Mouse (Mus musculus) spleen, adult 2 months (tissue): Measurements from ENCODE around the gene Bcl7a. TPM values are rescaled to one million over a fixed set of nuclear protein-coding genes. Genes with fewer than 3 reads are reported as not detected.

ENCODE experiments used
- DNase-seq, 2 experiments: peaks; one replicate each; pipeline versions ENCODE4 v3.0.0 to v3.0.0-alpha.2; 2012 to 2021; ENCODE audit warnings: low spot score in 2 of 2, low read depth in 1 of 2
- H3K27ac ChIP-seq: fragments of 200-500 bp; 2 replicates; pipeline ENCODE4 v1.5.1; 2012; ENCODE audit warnings: low read length, inconsistent platforms; ENCODE audit not compliant: insufficient read depth
- H3K27me3 ChIP-seq: fragments of 200-500 bp; 2 replicates; pipeline ENCODE4 v1.6.1; 2012; ENCODE audit warnings: mild to moderate bottlenecking, moderate library complexity, low read length, inconsistent platforms; ENCODE audit not compliant: control insufficient read depth, insufficient read depth
- H3K36me3 ChIP-seq: fragments of 200-500 bp; 2 replicates; pipeline ENCODE4 v1.6.1; 2012; ENCODE audit warnings: mild to moderate bottlenecking, low read length, inconsistent platforms; ENCODE audit not compliant: control insufficient read depth, insufficient read depth
- H3K4me1 ChIP-seq: fragments of 200-500 bp; 2 replicates; pipeline ENCODE4 v1.6.1; 2011; ENCODE audit warnings: inconsistent platforms; ENCODE audit not compliant: control insufficient read depth, insufficient read depth, insufficient read length
- H3K4me3 ChIP-seq: fragments of 200-500 bp; 2 replicates; pipeline ENCODE4 v1.5.1; 2011; ENCODE audit warnings: mild to moderate bottlenecking, inconsistent platforms; ENCODE audit not compliant: insufficient read depth, insufficient read length; ENCODE audit errors: extremely low read depth
- CTCF ChIP-seq: fragments of 200-500 bp; IDR thresholded peaks from 2 replicates; pipeline ENCODE4 v1.5.1; 2011; ENCODE audit warnings: mild to moderate bottlenecking, inconsistent platforms; ENCODE audit not compliant: insufficient read depth, insufficient read length, insufficient replicate concordance; ENCODE audit errors: extremely low read depth
- POLR2A ChIP-seq: fragments of 200-500 bp; IDR thresholded peaks from 2 replicates; pipeline ENCODE4 v1.6.1; 2011; ENCODE audit warnings: low read depth, low read length, inconsistent platforms
- WGBS: fragments of 180-500 bp; shearing (Covaris S2); methylation state at CpG from one replicate; pipeline ENCODE4 v1.1.7; 2018; 5-methylcytosine and 5-hydroxymethylcytosine counted together
- polyA plus RNA-seq: library from polyadenylated mRNA; depleted of rRNA; stranded (reverse); fragments of >200 nt; gene quantifications from 2 replicates; pipeline ENCODE4 v1.2.3, GENCODE M21; 2012

The Bcl7a gene
- polyA plus RNA-seq, 1 experiment: 12.4 TPM

DNA sequence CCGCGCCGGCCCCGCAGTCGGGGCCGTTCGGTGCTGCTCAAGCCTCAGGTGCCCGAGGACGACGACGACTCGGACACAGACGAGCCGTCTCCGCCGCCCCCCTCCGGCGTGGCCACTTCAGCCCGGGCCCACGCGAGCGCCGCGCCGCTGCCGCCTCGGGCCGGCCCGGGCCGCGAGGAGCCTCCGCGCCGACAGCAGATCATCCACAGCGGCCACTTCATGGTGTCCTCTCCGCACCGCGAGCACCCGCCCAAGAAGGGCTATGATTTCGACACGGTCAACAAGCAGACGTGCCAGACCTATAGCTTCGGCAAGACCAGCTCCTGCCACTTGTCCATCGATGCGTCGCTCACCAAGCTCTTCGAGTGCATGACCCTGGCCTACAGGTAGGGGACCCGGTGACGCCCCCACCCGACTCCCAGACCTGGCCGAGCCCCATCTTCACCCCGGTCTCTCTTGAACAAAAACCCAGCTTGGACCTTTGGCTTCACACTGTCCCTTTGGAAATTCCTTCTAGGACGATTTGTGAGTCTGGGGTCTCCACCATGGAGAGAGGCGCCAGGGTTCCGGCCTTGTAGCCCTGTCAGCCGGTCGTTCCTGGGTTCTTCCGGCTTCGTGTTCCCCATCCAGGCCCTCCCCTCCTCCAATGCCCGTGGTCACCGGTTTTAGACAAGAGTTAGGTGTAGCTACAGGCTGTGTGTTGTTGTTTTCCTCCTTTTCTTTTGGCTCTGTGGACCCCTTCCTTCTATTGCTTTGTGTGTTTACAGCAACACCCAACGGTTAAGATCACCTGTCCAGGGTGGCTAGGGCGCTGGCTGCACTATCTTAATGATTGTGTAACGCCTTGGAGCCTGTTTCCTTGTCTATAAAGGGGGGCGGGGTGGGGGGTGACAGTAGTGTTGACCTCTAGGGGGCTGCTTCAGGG lies 51.6 kb downstream of the Bcl7a start:
- DNase-seq: peak in 1 of 2 experiments; percentile 25
- WGBS: under 1% methylated on average over 64 of the region's 65 CpGs
- TF ChIP-seq POLR2A (no peak), CTCF (peak; percentile 8; the same call in 1 of the 2 replicates)
- Histone ChIP-seq H3K27ac (peak overlapping the region; percentile 77), H3K27me3 (no peaks in the 10 kb centered on the region), H3K36me3 (no peaks in the 10 kb centered on the region), H3K4me3 (peak overlapping the region; percentile 88), H3K4me1 (peaks cover 16% of the 10 kb centered on the region; the same call in 1 of the 2 replicates)

DNA sequence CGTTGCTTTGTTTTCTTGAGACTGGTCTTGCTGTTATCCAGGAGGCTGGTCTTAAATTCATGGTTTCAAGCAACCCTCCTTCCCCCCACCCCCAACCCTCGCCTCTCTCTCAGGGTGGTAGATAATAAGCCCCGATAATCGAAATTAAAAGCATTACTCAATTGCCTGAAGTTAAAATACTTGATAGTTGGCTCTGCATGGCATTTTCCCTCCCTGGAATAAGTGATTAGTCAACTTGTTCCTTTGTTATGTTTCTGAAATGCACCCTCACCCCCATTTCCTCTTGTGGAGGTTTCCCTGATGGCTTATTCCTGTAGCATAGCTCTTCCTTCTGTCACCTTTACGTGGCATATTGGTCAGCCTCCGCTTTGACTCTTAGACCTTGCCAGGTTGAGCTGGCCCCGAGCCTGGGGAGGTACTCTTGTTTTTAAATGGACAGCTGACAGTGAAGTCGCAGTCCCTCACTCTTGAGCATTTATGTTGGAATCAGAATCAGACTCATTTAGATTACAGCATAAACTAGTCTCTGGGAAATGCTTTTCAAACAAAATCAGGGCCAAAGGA lies 53.3 kb downstream of the Bcl7a start:
- Histone ChIP-seq H3K4me1 (peaks cover 16% of the 10 kb centered on the region; the same call in 1 of the 2 replicates), H3K27ac (peak overlapping the region; percentile 77), H3K36me3 (no peaks in the 10 kb centered on the region), H3K4me3 (peak overlapping the region; percentile 59), H3K27me3 (no peaks in the 10 kb centered on the region)
- DNase-seq: no peak
- 8% methylated on average over 8 of the region's 8 CpGs for WGBS
- no peak for TF ChIP-seq CTCF
- no peak for TF ChIP-seq POLR2A

- WGBS: under 1% methylated on average over 11 of the region's 11 CpGs
- TF ChIP-seq POLR2A (peak; percentile 45; the same call in 1 of the 2 replicates), CTCF (no peak)
- peak overlapping the region; percentile 91 for H3K27ac ChIP-seq
- H3K36me3 ChIP-seq: no peaks in the 10 kb centered on the region
- peak in 1 of 2 experiments; percentile 47 for DNase-seq
- no peaks in the 10 kb centered on the region for H3K27me3 ChIP-seq
- H3K4me3 ChIP-seq: peak overlapping the region; percentile 62
- H3K4me1 ChIP-seq: peaks cover 16% of the 10 kb centered on the region; the same call in 1 of the 2 replicates
Observed at GRCm38 (mm10) chr5:123397786-123398185, 54.2 kb downstream of the Bcl7a start.

- TF ChIP-seq CTCF: no peak
- TF ChIP-seq POLR2A: no peak
- Histone ChIP-seq H3K27me3 (no peaks in the 10 kb centered on the region), H3K4me3 (no peak overlapping the region), H3K36me3 (no peaks in the 10 kb centered on the region), H3K4me1 (peaks cover 13% of the 10 kb centered on the region; the same call in 1 of the 2 replicates), H3K27ac (peak overlapping the region; percentile 91; the same call in 1 of the 2 replicates)
- no peak for DNase-seq
- 49% methylated on average over 4 of the region's 4 CpGs for WGBS
Observed at GRCm38 (mm10) chr5:123398856-123399498, 55.3 kb downstream of the Bcl7a start.

DNA sequence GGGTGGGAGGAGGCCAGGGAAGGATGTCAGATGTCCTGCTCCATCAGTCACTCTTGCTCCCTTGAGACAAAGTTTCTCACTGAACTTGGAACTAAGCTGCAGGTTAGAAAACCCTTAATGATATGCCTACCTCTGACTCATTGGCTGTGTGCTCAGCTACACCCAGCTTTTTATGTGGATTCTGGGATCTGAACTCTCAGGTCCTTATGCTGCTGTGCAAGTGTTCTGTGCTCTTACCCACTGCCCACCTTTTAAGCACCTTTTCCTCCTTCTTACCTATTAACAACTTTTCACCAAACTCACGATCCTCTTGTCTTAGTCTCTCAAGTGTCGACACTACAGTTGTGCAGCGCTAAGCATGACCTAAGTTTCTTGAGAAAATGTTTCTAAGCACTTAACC lies 60.8 kb downstream of the Bcl7a start:
- Histone ChIP-seq H3K4me3 (no peak overlapping the region), H3K36me3 (peaks cover 1% of the 10 kb centered on the region; the same call in 1 of the 2 replicates), H3K27me3 (no peaks in the 10 kb centered on the region), H3K4me1 (peaks cover 2% of the 10 kb centered on the region; the same call in 1 of the 2 replicates), H3K27ac (no peak overlapping the region)
- TF ChIP-seq POLR2A (no peak), CTCF (no peak)
- DNase-seq: no peak
- WGBS: 84% methylated on average over 3 of the region's 3 CpGs

GRCm38 (mm10) chr5:123406952-123407351 lies 63.3 kb downstream of the Bcl7a start:
- WGBS: 14% methylated on average over 2 of the region's 2 CpGs
- peaks cover 6% of the 10 kb centered on the region for H3K36me3 ChIP-seq

DNA sequence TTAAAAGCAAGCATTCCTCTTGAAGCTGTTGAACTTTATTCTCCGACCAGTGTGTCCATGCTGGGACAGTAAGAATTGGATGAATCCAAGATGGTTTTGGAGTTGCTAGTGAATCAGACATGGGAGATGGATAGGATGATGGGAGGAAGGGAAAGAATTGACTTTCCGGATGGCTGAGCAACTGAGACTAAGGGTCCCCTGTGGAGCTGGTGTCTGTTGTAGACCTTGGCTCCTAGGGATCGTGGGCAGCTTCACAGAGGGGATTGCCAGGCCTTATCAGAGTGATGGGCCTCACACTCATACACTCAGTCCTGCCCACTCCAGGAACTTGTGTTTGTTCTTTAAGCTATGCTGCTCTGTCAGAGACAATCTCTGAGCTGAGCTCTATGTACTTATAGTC lies 64.5 kb downstream of the Bcl7a start:
- no peak overlapping the region for H3K4me3 ChIP-seq
- TF ChIP-seq CTCF: no peak
- TF ChIP-seq POLR2A: no peak
- 0 out of 2 replicates have a peak, but pooled peaks cover 2% of the 10 kb centered on the region for H3K4me1 ChIP-seq
- no peaks in the 10 kb centered on the region for H3K27me3 ChIP-seq
- 79% methylated on average over 3 of the region's 3 CpGs for WGBS
- DNase-seq: no peak
- H3K36me3 ChIP-seq: peaks cover 6% of the 10 kb centered on the region
- no peak overlapping the region for H3K27ac ChIP-seq

More at GRCm38 (mm10) chr5:123406952-123407351, 63.3 kb downstream of the Bcl7a start:
- DNase-seq: no peak
- Histone ChIP-seq H3K27me3 (no peaks in the 10 kb centered on the region), H3K4me1 (no peaks in the 10 kb centered on the region), H3K27ac (no peak overlapping the region), H3K4me3 (no peak overlapping the region)
- TF ChIP-seq POLR2A: no peak
- TF ChIP-seq CTCF: no peak
